Mouse (Mus musculus) embryonic facial prominence, embryonic 15.5 days (tissue): ENCODE data around the gene Lrrc8c. TPM values are rescaled to one million over a fixed set of nuclear protein-coding genes. Genes with fewer than 3 reads are reported as not detected.

Experiments used
- ATAC-seq: fragments of 200-750 bp; cut with Nextera tagmentation; 2 replicates; pipeline ENCODE4 v1.8.0; 2017; ENCODE audit warnings: low read depth, moderate TSS enrichment; ENCODE audit not compliant: insufficient number of reproducible peaks, low FRiP score, low TSS enrichment
- H3K27ac ChIP-seq: fragments of 300-500 bp; sonication (generic); replicated peaks from 2 replicates; pipeline ENCODE4 v1.5.1; 2015; ENCODE audit warnings: mild to moderate bottlenecking, inconsistent platforms
- H3K27me3 ChIP-seq: fragments of 300-500 bp; sonication (generic); 2 replicates; pipeline ENCODE4 v1.6.1; 2015; ENCODE audit warnings: inconsistent platforms
- H3K36me3 ChIP-seq: fragments of 300-500 bp; sonication (generic); 2 replicates; pipeline ENCODE4 v1.6.1; 2015; ENCODE audit warnings: mild to moderate bottlenecking, inconsistent platforms
- H3K4me1 ChIP-seq: fragments of 300-500 bp; sonication (generic); 2 replicates; pipeline ENCODE4 v1.6.1; 2015; ENCODE audit warnings: inconsistent platforms
- H3K4me2 ChIP-seq: fragments of 300-500 bp; sonication (generic); replicated peaks from 2 replicates; pipeline ENCODE4 v1.6.1; 2015; ENCODE audit warnings: mild to moderate bottlenecking, inconsistent platforms
- H3K4me3 ChIP-seq: fragments of 300-500 bp; sonication (generic); replicated peaks from 2 replicates; pipeline ENCODE4 v1.5.1; 2015; ENCODE audit warnings: mild to moderate bottlenecking, inconsistent platforms
- H3K9ac ChIP-seq: fragments of 300-500 bp; sonication (generic); 2 replicates; pipeline ENCODE4 v1.6.1; 2015; ENCODE audit warnings: inconsistent platforms
- H3K9me3 ChIP-seq: fragments of 300-500 bp; sonication (generic); replicated peaks from 2 replicates; pipeline ENCODE4 v1.6.1; 2016; ENCODE audit warnings: inconsistent platforms
- WGBS: fragments of 180-500 bp; shearing (Covaris S2); methylation state at CpG from one replicate; pipeline ENCODE4 v1.1.7; 2015; 5-methylcytosine and 5-hydroxymethylcytosine counted together
- polyA plus RNA-seq: library from polyadenylated mRNA; unstranded; fragments of >200 nt; fragmentation: Nextera tagmentation; extraction: Ambion mirVana; gene quantifications from 2 replicates; pipeline ENCODE4 v1.2.1, GENCODE M21; 2015

Gene Lrrc8c
- polyA plus RNA-seq: 15.5 and 16.1 TPM in 2 replicates

- WGBS: under 1% methylated on average over 87 of the region's 93 CpGs
- H3K27ac ChIP-seq: peak within 1 kb of the TSS; percentile 79
- peak within 1 kb of the TSS; percentile 79 for H3K4me3 ChIP-seq
- peak within 1 kb of the TSS; percentile 90 for H3K4me2 ChIP-seq
- peak; percentile 92 for ATAC-seq
- H3K4me1 ChIP-seq: peaks cover 10% of the 10 kb centered on the region
- H3K36me3 ChIP-seq: no peaks in the 10 kb centered on the region
- peak within 1 kb of the TSS; percentile 50 for H3K9ac ChIP-seq
- 0 out of 2 replicates have a peak, but pooled peaks cover 2% of the 10 kb centered on the region for H3K27me3 ChIP-seq
- H3K9me3 ChIP-seq: no peaks in the 10 kb centered on the region
These were observed at the start of gene Lrrc8c for GRCm38 (mm10) chr5:105519096-105519975. Lrrc8c (plus strand) TSS chr5:105519388.

GRCm38 (mm10) chr5:105472983-105473705 is 46.0 kb upstream of the Lrrc8c start:
- Histone ChIP-seq H3K9me3 (no peaks in the 10 kb centered on the region), H3K27me3 (no peaks in the 10 kb centered on the region), H3K4me1 (no peaks in the 10 kb centered on the region), H3K36me3 (no peaks in the 10 kb centered on the region), H3K27ac (no peak overlapping the region), H3K4me2 (no peak overlapping the region), H3K9ac (no peak overlapping the region), H3K4me3 (no peak overlapping the region)
- WGBS: 64% methylated on average over 5 of the region's 5 CpGs
- no peak for ATAC-seq

- Histone ChIP-seq H3K4me3 (no peak overlapping the region), H3K9ac (no peak overlapping the region), H3K27ac (no peak overlapping the region), H3K9me3 (no peaks in the 10 kb centered on the region), H3K27me3 (no peaks in the 10 kb centered on the region), H3K4me1 (no peaks in the 10 kb centered on the region), H3K4me2 (no peak overlapping the region), H3K36me3 (peaks cover 21% of the 10 kb centered on the region)
- WGBS: 80% methylated on average over 9 of the region's 9 CpGs
- no peak for ATAC-seq
These were observed 41.7 kb upstream of the Lrrc8c start for GRCm38 (mm10) chr5:105477527-105477926.

GRCm38 (mm10) chr5:105479673-105480072 is 39.5 kb upstream of the Lrrc8c start:
- Histone ChIP-seq H3K4me1 (no peaks in the 10 kb centered on the region), H3K36me3 (peaks cover 21% of the 10 kb centered on the region), H3K4me2 (no peak overlapping the region), H3K4me3 (no peak overlapping the region), H3K27ac (no peak overlapping the region), H3K9ac (no peak overlapping the region), H3K27me3 (no peaks in the 10 kb centered on the region), H3K9me3 (no peaks in the 10 kb centered on the region)
- WGBS: 90% methylated on average over 13 of the region's 13 CpGs
- no peak for ATAC-seq

GRCm38 (mm10) chr5:105480561-105480960 is 38.6 kb upstream of the Lrrc8c start:
- Histone ChIP-seq H3K27me3 (no peaks in the 10 kb centered on the region), H3K27ac (no peak overlapping the region), H3K36me3 (peaks cover 21% of the 10 kb centered on the region), H3K9me3 (no peaks in the 10 kb centered on the region), H3K4me3 (no peak overlapping the region), H3K9ac (no peak overlapping the region), H3K4me2 (no peak overlapping the region), H3K4me1 (no peaks in the 10 kb centered on the region)
- no peak for ATAC-seq
- WGBS: 95% methylated on average over 17 of the region's 17 CpGs

- Histone ChIP-seq H3K4me3 (no peak overlapping the region), H3K36me3 (peaks cover 21% of the 10 kb centered on the region), H3K27ac (no peak overlapping the region), H3K27me3 (no peaks in the 10 kb centered on the region), H3K4me2 (no peak overlapping the region), H3K4me1 (no peaks in the 10 kb centered on the region), H3K9me3 (no peaks in the 10 kb centered on the region), H3K9ac (no peak overlapping the region)
- 80% methylated on average over 2 of the region's 2 CpGs for WGBS
- ATAC-seq: no peak
These were observed 35.6 kb upstream of the Lrrc8c start for GRCm38 (mm10) chr5:105483632-105484031.

GRCm38 (mm10) chr5:105484247-105484646 is 34.9 kb upstream of the Lrrc8c start:
- Histone ChIP-seq H3K27ac (no peak overlapping the region), H3K9me3 (no peaks in the 10 kb centered on the region), H3K9ac (no peak overlapping the region), H3K4me3 (no peak overlapping the region), H3K27me3 (no peaks in the 10 kb centered on the region), H3K4me2 (no peak overlapping the region), H3K36me3 (peaks cover 21% of the 10 kb centered on the region), H3K4me1 (no peaks in the 10 kb centered on the region)
- whole genome bisulfite sequencing: 74% methylated on average over 6 of the region's 6 CpGs
- ATAC-seq: peak; percentile 39

GRCm38 (mm10) chr5:105484891-105485290 is 34.3 kb upstream of the Lrrc8c start:
- no peaks in the 10 kb centered on the region for H3K4me1 ChIP-seq
- no peak for ATAC-seq
- H3K9ac ChIP-seq: no peak overlapping the region

GRCm38 (mm10) chr5:105490211-105490610 is 29.0 kb upstream of the Lrrc8c start:
- Histone ChIP-seq H3K4me1 (peaks cover 14% of the 10 kb centered on the region; the same call in 1 of the 2 replicates), H3K36me3 (no peaks in the 10 kb centered on the region), H3K4me3 (no peak overlapping the region), H3K27me3 (no peaks in the 10 kb centered on the region), H3K27ac (no peak overlapping the region), H3K4me2 (no peak overlapping the region), H3K9ac (no peak overlapping the region), H3K9me3 (no peaks in the 10 kb centered on the region)
- WGBS: 81% methylated on average over 5 of the region's 5 CpGs
- no peak for ATAC-seq

More at GRCm38 (mm10) chr5:105484891-105485290, 34.3 kb upstream of the Lrrc8c start:
- H3K36me3 ChIP-seq: peaks cover 18% of the 10 kb centered on the region
- H3K4me3 ChIP-seq: no peak overlapping the region
- no peak overlapping the region for H3K27ac ChIP-seq
- no peaks in the 10 kb centered on the region for H3K9me3 ChIP-seq
- H3K4me2 ChIP-seq: no peak overlapping the region
- no peaks in the 10 kb centered on the region for H3K27me3 ChIP-seq
- WGBS: 91% methylated on average over 14 of the region's 14 CpGs

- Histone ChIP-seq H3K27ac (no peak overlapping the region), H3K27me3 (no peaks in the 10 kb centered on the region), H3K4me3 (no peak overlapping the region), H3K4me1 (peaks cover 17% of the 10 kb centered on the region; the same call in 1 of the 2 replicates), H3K9ac (no peak overlapping the region), H3K9me3 (no peaks in the 10 kb centered on the region), H3K36me3 (no peaks in the 10 kb centered on the region), H3K4me2 (no peak overlapping the region)
- 46% methylated on average over 4 of the region's 4 CpGs for WGBS
- no peak; the same call in 1 of the 2 replicates for ATAC-seq
These were observed 27.8 kb upstream of the Lrrc8c start for GRCm38 (mm10) chr5:105491389-105491788.
